Mouse (Mus musculus): ENCODE results near the gene Atrip. TPM values are rescaled to one million over a fixed set of nuclear protein-coding genes. Genes with fewer than 3 reads are reported as not detected.
A peak's percentile ranks its signal among the peaks of the same experiment; 100 is the strongest.

Gene Atrip
- polyA plus RNA-seq, 1 experiment from 2014 or later = 29.8 TPM

DNA sequence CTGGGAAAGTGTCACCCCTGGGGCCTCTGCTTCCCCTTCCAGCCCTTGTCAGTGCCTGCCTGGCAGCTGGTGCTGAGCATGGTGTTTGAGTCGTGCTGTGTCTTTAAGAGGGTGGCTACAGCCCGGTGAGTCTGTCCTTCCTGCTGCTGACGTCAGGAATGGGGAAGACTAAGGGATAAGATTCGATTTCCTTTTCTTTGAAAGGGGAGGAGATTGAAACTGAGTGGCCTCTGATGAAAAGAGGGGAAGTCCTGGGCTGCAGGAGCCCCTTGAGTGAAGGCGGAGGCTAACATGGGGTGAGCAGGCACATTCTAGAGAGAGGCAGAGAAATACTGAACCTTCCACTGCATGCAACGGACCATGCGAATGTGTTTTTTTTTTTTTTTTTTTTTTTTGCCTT lies 19.2 kb downstream of the Atrip start:
- Histone ChIP-seq H3K27ac (no peak overlapping the region), H3K4me1 (peaks cover 25% of the 10 kb centered on the region), H3K27me3 (replicated peaks) (no peaks in the 10 kb centered on the region), H3K4me3 (0 out of 2 replicates have a peak overlapping the region, but pooled peaks have one; percentile 15), H3K4me2 (replicated peaks) (peak overlapping the region; percentile 40), H3K9me3 (no peaks in the 10 kb centered on the region), H3K9ac (0 out of 2 replicates have a peak overlapping the region, but pooled peaks have one; percentile 21), H3K36me3 (peaks cover 29% of the 10 kb centered on the region)
- ATAC-seq (ENCODE audit: low FRiP score, low read depth) = peak; percentile 48; the same call in 1 of the 2 replicates
- WGBS = 15% methylated on average over 7 of the region's 7 CpGs

DNA sequence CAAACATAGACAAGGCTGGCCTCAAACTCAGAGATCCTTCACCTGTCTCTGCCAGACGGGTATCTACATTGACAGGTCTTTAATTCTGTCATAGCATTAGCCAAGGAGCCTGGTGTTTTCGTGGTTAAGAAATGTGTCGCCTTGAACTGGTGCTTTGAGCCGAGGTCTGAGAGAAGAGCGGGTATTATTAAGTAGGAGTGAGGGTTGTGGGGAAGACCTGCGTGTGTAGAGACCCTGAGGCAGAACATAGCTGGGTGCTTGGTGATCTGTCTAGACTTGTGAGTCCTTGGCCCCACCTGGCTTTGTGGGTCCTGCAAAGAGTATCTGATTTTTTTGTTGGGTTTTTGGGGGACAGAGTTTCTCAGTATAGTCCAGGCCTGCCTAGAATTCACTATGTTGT lies 20.1 kb downstream of the Atrip start:
- H3K9ac ChIP-seq = no peak overlapping the region
- no peak for ATAC-seq (ENCODE audit: low FRiP score, low read depth)
- H3K27me3 ChIP-seq (replicated peaks) = no peaks in the 10 kb centered on the region
- H3K9me3 ChIP-seq = no peaks in the 10 kb centered on the region
- H3K4me3 ChIP-seq = no peak overlapping the region
- WGBS = 82% methylated on average over 6 of the region's 6 CpGs
- H3K36me3 ChIP-seq = peaks cover 29% of the 10 kb centered on the region
- H3K4me1 ChIP-seq = peaks cover 18% of the 10 kb centered on the region
- no peak overlapping the region for H3K4me2 ChIP-seq (replicated peaks)
- H3K27ac ChIP-seq = no peak overlapping the region

DNA sequence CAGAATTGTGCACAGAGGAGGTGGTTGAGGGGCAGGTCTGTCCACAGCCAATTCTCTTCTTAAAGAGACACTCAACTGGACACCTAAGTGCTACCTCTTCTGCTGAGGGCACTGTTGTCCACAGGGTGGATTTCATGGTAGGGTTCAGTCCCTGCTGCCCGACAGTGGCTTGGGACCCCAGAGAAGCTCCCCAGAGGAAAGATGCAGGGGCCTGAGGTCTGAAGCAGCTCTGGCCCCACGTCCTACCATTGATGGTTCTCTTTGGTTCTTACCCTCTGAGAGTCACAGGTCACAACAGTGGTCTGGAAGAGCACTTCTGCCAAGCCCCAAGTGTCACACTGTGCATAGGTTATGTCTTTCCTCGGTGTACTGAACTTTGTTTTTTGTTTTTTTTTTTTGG lies 20.6 kb downstream of the Atrip start:
- Histone ChIP-seq H3K9ac (no peak overlapping the region), H3K36me3 (peaks cover 25% of the 10 kb centered on the region), H3K27ac (no peak overlapping the region), H3K4me2 (replicated peaks) (no peak overlapping the region), H3K27me3 (replicated peaks) (no peaks in the 10 kb centered on the region), H3K4me1 (peaks cover 13% of the 10 kb centered on the region), H3K9me3 (no peaks in the 10 kb centered on the region), H3K4me3 (no peak overlapping the region)
- ATAC-seq (ENCODE audit: low FRiP score, low read depth) = no peak
- 78% methylated on average over 3 of the region's 3 CpGs for WGBS

DNA sequence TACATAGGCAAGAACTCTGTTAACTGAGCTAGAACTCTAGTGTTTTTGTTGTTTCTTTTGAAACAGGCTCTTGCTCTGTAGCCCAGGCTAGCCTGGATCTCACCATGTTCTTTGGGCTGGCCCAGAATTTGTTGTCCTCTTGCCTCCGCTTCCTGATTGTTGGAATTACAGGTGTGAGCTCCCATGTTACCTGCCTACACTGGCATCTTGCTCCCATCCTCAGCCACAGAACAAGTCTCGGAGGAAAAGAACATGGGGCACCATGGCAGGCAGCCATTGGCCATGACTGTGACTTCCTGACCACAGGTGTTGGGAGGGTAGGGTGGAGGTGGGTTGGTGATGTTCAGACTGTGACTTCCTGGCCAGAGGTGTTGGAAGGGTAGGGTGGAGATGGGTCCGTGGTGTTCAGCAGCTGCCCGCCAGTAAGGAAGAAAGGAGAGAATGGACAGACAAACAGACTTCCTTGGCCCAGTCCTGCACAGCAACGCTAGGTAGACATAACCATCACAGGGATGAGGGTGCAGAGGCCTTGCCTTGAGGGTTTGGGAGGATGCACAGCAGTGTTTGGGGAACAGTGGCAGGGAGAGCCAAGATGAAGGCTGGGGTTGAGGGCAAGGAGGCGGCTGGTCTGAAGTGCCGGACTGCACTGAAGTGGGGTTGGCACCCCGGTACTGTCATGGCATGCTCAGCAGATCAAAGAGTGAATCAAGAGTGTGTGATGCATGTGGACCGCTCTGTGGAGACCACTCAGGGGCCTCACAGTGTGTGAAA lies 21.2 kb downstream of the Atrip start:
- ATAC-seq (ENCODE audit: low FRiP score, low read depth) = no peak
- Histone ChIP-seq H3K9me3 (no peaks in the 10 kb centered on the region), H3K27ac (no peak overlapping the region), H3K27me3 (replicated peaks) (no peaks in the 10 kb centered on the region), H3K9ac (no peak overlapping the region), H3K36me3 (peaks cover 18% of the 10 kb centered on the region), H3K4me2 (replicated peaks) (no peak overlapping the region), H3K4me1 (peaks cover 13% of the 10 kb centered on the region), H3K4me3 (no peak overlapping the region)
- 89% methylated on average over 9 of the region's 9 CpGs for WGBS

DNA sequence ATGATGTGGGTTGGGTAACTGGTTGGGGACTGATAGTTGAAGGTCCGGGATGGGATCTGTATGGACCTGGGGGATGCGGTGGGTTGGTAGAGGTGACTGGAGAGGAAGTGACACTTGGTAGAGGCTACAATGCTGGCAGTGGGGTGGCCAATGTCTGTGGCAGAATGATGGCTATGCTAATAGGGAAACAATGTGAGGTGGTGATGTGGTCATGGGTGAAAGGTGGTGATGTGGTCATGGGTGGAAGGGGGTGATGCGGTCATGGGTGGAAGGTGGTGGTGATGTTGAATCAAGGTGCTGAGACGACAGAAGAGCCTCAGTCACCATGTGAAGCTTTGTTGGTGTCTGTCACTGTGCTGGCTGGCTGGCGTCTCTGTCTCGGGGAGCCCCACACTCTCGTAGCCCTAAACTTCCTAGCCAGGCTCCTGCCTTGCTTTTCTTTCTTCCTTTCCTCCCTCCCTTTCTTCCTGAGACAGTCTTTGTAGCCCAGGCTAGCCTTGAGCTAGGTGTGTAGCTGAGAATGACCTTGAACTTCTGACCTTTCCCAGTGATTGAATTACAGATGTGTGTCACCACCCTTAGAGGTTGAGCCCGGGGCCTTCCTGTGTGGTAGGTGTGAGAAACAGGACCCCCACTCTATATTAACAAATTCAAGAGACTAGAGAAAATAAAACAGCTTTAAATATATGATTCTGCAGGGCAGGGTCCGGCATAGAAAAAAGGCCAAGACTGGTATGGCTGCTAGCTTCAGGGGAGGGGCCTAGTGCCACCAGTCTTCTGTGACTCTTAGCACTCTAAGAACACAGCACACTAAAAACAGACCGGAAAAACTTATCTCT lies 22.1 kb downstream of the Atrip start:
- no peak overlapping the region for H3K27ac ChIP-seq
- no peaks in the 10 kb centered on the region for H3K27me3 ChIP-seq (replicated peaks)
- H3K4me3 ChIP-seq = no peak overlapping the region
- H3K4me1 ChIP-seq = peaks cover 13% of the 10 kb centered on the region
- no peak overlapping the region for H3K9ac ChIP-seq
- 87% methylated on average over 10 of the region's 10 CpGs for WGBS
- H3K9me3 ChIP-seq = no peaks in the 10 kb centered on the region
- H3K36me3 ChIP-seq = peaks cover 10% of the 10 kb centered on the region
- H3K4me2 ChIP-seq (replicated peaks) = no peak overlapping the region
- ATAC-seq (ENCODE audit: low FRiP score, low read depth) = no peak

DNA sequence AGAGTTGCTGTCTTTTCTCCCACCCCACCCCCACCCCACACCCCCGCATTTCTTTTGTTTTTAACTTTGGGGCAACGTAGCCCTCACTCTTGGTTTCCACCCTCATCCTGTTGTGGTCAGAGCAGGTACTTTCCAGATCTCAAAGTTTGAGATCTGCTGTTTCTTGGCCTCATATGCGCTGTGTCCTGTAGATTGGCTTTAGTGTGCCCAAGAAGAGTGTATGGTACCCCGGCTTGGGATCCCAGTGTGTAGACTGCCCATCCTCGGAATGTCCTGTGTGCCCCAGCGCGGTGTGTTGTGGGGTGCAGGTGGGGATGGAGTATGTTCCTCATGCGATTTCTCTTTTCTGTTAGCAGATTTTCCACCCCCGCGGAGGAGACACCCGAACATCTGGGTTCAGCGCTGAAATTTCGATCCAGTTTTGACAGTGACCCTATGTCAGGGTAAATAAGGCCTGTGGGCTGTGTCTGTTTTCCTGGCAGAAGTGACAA lies 22.9 kb downstream of the Atrip start:
- H3K4me2 ChIP-seq (replicated peaks) = no peak overlapping the region
- H3K36me3 ChIP-seq = peaks cover 2% of the 10 kb centered on the region; the same call in 1 of the 2 replicates
- no peak overlapping the region for H3K27ac ChIP-seq
- no peak for ATAC-seq (ENCODE audit: low FRiP score, low read depth)
- H3K9me3 ChIP-seq = no peaks in the 10 kb centered on the region
- H3K4me1 ChIP-seq = peaks cover 13% of the 10 kb centered on the region
- WGBS = 88% methylated on average over 13 of the region's 13 CpGs
- H3K27me3 ChIP-seq (replicated peaks) = no peaks in the 10 kb centered on the region
- no peak overlapping the region for H3K4me3 ChIP-seq
- H3K9ac ChIP-seq = no peak overlapping the region

DNA sequence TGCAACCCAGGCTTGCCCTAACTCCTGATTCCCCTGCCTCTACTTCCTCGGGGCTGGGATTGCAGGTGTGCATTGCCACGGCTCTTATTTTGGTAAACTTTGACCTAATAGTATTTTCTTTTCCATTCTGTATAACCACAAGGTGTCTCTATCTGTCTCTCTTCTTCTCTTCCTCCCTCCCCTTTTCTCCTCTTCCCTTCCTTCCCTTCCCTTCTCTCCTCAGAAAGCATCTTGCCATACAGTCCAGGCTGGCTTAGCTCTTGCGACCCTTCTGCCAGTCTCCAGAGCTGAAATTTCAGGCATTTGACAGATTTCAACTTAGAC lies 23.3 kb downstream of the Atrip start:
- Histone ChIP-seq H3K4me3 (no peak overlapping the region), H3K9ac (no peak overlapping the region), H3K36me3 (no peaks in the 10 kb centered on the region; the same call in 1 of the 2 replicates), H3K4me2 (replicated peaks) (no peak overlapping the region), H3K27ac (no peak overlapping the region), H3K4me1 (peaks cover 12% of the 10 kb centered on the region), H3K27me3 (replicated peaks) (no peaks in the 10 kb centered on the region), H3K9me3 (no peaks in the 10 kb centered on the region)
- no peak for ATAC-seq (ENCODE audit: low FRiP score, low read depth)
- WGBS = 89% methylated on average over 3 of the region's 3 CpGs

DNA sequence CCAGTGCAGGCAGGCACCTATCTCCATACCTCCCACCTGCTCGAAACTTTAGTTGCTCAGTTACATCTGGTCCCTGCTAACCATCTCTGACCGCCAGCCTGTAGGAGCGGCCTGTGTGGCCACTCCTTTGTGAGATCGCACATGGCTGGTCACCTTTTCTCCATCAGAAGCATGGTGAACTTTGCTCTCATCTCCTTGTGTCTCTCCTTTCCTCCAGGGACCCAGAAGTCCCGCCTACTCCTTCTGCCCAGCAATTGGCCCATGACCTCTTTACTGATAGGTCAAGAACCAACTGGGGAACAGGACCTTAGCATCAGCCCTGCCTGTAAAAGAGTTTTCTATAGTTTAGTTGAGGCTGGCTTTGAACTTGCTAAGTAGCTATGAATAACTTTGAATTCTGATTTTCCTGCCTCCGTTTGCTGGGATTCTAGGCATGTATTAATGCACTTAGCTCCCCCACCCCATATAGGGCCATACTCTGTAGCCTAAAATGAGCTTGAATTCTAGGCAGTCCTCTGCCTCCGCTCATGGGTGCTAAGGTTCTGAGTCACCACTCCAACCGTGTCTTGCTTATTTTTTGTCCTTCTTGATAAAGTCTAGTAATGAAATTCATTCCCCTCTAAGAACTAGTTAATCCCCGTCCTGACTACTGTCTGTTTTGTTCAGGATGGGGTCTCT lies 23.8 kb downstream of the Atrip start:
- Histone ChIP-seq H3K27me3 (replicated peaks) (no peaks in the 10 kb centered on the region), H3K4me2 (replicated peaks) (no peak overlapping the region), H3K27ac (no peak overlapping the region), H3K9me3 (no peaks in the 10 kb centered on the region), H3K4me1 (peaks cover 7% of the 10 kb centered on the region), H3K9ac (no peak overlapping the region), H3K36me3 (no peaks in the 10 kb centered on the region; the same call in 1 of the 2 replicates), H3K4me3 (no peak overlapping the region)
- ATAC-seq (ENCODE audit: low FRiP score, low read depth) = no peak
- 86% methylated on average over 9 of the region's 9 CpGs for WGBS

DNA sequence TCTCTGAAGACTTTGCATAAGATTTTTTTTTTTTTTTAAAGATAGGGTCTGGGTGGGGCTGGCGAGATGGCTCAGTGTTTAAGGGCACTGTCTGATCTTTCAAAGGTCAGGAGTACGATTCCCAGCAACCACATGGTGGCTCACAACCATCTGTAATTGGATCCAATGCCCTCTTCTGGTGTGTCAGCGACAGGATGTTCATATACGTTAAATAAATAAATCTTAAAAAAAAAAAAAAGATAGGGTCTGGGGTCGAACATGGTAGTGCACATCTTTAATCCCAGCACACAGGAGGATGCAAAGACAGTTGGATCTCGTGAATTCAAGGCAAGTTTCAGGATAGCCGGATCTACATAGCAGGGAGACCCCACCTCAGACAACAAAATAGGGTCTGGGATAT lies 24.6 kb downstream of the Atrip start:
- no peaks in the 10 kb centered on the region for H3K27me3 ChIP-seq (replicated peaks)
- no peaks in the 10 kb centered on the region for H3K9me3 ChIP-seq
- no peak overlapping the region for H3K4me2 ChIP-seq (replicated peaks)
- H3K27ac ChIP-seq = no peak overlapping the region
- ATAC-seq (ENCODE audit: low FRiP score, low read depth) = no peak
- 87% methylated on average over 7 of the region's 7 CpGs for WGBS
- no peaks in the 10 kb centered on the region; the same call in 1 of the 2 replicates for H3K36me3 ChIP-seq
- no peak overlapping the region for H3K9ac ChIP-seq
- H3K4me3 ChIP-seq = no peak overlapping the region
- peaks cover under 1% of the 10 kb centered on the region; the same call in 1 of the 2 replicates for H3K4me1 ChIP-seq

DNA sequence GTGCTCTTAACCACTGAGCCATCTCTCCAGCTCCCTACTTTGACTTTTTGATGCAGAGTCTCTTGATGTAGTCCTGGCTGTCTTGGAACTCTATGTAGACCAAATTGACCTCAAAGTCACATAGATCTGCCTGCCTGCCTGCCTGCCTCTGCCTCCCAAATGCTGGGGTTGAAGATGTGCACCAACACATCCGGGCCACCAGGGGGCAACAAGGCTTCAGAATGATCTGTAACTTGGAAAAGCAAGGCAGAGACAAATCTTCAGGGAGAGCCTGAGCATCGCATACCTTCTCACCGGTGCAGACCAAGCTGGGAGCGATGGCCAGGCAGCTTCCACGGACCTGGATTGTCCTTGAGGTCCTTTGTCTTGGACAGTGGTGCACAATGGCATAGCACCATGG lies 27.6 kb downstream of the Atrip start:
- H3K36me3 ChIP-seq = no peaks in the 10 kb centered on the region
- no peak for ATAC-seq (ENCODE audit: low FRiP score, low read depth)
- no peak overlapping the region for H3K4me3 ChIP-seq
- H3K27me3 ChIP-seq (replicated peaks) = no peaks in the 10 kb centered on the region
- no peaks in the 10 kb centered on the region for H3K9me3 ChIP-seq
- no peak overlapping the region for H3K9ac ChIP-seq
- no peak overlapping the region for H3K4me2 ChIP-seq (replicated peaks)
- no peak overlapping the region for H3K27ac ChIP-seq
- no peaks in the 10 kb centered on the region for H3K4me1 ChIP-seq
- 41% methylated on average over 5 of the region's 5 CpGs for WGBS

DNA sequence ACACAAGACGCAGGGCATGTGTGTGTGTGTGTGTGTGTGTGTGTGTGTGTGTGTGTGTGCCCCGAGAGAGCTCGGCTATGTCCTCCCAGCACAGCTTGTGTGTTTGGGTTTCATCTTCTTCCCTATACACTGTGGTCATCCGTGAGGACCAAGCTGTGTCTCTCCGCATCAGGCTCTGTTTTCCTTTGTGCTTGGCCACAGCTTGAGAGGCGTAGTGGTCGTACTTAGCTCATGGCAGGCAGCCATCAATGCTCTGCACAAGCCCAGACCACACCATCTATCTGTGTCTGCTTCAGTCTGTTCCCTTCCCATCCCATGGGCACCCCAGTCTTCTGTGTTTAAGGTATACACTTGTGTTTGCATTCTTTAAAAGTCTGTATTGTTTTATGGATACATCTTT lies 32.6 kb downstream of the Atrip start:
- Histone ChIP-seq H3K27ac (no peak overlapping the region), H3K9ac (no peak overlapping the region), H3K4me1 (peaks cover 6% of the 10 kb centered on the region; the same call in 1 of the 2 replicates), H3K27me3 (replicated peaks) (no peaks in the 10 kb centered on the region; the same call in 1 of the 2 replicates), H3K4me2 (replicated peaks) (no peak overlapping the region), H3K9me3 (no peaks in the 10 kb centered on the region), H3K36me3 (no peaks in the 10 kb centered on the region), H3K4me3 (no peak overlapping the region)
- WGBS = 89% methylated on average over 6 of the region's 7 CpGs
- ATAC-seq (ENCODE audit: low FRiP score, low read depth) = no peak

DNA sequence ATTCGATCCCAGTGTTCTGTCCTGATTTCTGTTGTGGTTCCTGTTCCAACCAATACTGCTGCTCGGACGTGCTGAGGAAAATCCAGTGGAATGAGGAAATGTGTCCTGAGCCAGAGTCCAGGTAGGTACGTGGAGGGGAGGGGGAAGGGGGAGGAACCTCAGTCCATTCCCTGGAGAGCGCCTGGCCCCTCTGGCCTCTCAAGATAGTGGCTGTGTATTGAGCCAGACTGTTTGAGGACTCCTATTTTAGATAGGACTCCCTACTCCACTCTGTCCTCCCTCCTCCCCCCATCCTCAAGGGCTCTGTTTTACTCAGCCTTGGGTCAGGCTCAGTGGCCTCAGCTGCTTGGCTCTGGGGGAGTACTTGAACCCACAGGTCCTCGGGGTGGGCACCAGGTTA lies 33.0 kb downstream of the Atrip start:
- Histone ChIP-seq H3K4me2 (replicated peaks) (no peak overlapping the region), H3K4me3 (no peak overlapping the region), H3K27me3 (replicated peaks) (no peaks in the 10 kb centered on the region; the same call in 1 of the 2 replicates), H3K27ac (no peak overlapping the region), H3K4me1 (peaks cover 6% of the 10 kb centered on the region; the same call in 1 of the 2 replicates), H3K9ac (no peak overlapping the region), H3K9me3 (no peaks in the 10 kb centered on the region), H3K36me3 (no peaks in the 10 kb centered on the region)
- no peak for ATAC-seq (ENCODE audit: low FRiP score, low read depth)
- 83% methylated on average over 6 of the region's 6 CpGs for WGBS

Measured in neural tube, embryonic 12.5 days (tissue).